Mouse (Mus musculus) spleen, postnatal 36 days (tissue): ENCODE measurements around the gene Ptpro.
"Not testable (repeated sequence)": the region's sequence is repeated elsewhere in the genome, so short reads cannot be mapped to it uniquely, and the experiment has no call there.

Source experiments
- DNase-seq, 2 experiments: peaks; one replicate each; pipeline ENCODE4 v3.0.0; 2022; ENCODE audit warnings: low spot score in 2 of 2, mixed read lengths in 1 of 2

Ptpro gene

DNA sequence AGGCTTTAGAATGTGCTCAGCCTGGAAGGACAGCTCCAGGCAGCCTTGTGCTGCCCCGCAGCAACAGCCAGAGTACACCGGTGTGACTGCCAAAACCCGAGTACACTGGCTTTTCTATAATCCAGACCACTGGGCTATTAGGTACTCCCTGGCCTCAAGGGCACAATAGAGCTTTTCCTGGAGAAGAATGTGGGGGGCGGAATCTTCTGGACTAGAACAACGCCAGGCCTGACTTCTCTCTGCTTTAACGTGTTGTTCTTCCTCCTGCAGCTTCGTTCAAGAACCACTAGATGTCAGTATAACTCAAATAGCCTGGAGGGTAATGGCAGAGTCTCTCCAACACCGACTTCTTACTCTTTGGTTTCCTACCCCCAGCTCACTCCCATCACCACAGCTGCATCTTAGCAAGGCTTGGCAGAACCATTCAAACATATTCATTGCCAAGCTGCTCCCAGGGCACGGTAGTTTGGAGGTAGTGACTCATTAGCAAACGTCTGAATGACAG is 203.5 kb downstream of the Ptpro start:
- peak; percentile 5 to 12 for DNase-seq

DNA sequence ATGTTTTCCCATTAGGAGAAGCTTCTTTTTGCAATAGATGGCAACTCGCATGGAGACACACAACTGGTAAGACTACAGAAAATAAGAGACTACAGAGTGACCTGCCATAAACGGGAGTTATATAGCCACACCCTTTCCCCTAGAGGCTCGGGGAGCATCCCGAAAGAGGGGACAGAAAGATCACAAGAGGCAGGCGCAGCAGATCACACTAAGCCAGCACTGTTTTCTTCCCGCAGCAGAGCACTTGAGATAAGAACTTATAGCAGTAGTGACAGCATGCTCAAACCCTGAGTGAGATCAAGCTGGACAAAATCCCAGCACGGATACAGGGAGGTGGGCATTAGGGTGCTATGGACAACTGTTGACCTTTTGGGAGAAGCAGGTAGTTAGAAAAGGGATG is 203.9 kb downstream of the Ptpro start:
- DNase-seq = no peak

DNA sequence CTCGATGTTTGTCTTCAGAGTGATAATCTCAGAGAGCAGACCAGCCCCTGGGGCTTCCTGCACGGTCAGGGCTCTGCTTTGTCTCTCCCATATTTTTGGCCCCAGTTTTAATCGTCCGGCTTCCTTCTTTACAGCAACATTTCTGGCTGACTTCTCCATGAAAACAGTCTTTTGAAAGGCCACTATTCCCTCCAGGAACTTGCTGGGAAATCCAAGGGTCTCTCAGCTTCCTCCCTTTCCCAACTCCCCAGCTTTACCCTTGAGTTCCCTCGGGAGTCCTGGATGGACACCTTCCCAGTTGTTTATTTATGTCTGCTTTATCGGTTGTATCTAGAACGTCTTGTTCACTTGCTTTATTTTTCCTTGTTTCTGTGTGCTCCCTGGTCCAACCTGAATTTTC is 205.1 kb downstream of the Ptpro start:
- no peak for DNase-seq

DNA sequence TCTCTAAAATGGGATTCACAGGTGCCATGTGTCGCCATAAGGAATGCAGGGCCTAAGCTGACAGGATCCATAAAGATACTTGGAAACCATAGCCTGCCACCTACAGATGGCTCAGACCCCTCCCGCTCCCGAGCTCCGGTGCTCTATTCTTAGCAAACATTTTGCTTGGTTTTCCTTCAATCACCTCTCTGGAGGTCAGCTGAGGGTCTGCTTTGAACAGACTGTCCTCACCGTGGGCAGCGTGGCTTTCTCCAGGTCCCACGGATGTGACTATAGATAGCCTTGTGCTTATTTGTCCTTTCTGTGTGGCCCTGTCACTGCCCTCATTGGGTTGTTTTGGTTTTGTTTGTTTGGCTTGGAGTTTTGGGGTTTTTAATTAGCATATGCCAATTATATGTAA is 206.0 kb downstream of the Ptpro start:
- no peak for DNase-seq

DNA sequence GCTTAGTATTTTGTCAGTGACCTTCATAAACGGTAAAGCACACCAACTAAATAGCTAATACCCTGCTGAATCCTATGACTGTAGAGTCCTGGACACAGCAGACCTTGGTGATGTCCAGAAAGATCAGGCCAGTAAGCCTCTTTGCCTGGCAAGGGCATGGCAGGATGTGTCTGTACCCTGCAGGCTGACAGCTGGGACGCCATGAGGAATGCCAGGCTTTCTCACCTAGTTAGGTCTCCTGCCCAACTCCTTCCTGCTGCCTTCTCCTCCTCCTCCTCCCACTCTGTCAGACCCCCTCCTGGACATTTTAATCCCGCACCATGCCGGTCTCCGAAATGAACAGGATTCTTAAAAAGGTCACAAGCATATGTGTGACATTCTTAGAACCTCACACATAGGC is 211.7 kb downstream of the Ptpro start:
- no peak for DNase-seq

DNA sequence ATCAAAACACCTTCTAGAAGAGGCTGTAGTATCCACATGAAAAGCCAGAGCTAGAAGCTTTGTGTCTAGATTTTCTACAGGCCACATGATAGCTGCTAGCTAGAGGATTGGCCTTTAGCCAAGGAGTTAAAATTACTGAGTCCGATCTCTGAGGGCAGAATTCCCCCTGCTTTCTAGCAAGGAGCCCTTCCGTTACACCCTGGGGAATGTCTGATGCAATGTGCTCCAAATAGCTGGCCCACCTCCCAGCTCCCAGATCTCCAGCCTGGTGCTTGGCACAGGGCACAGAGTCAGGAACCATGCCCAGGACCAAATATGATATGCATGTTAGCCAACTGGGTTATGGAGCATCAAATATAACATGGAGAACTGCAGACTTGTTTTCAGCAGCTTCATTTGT is 213.1 kb downstream of the Ptpro start:
- peak; percentile 4 to 7 for DNase-seq

DNA sequence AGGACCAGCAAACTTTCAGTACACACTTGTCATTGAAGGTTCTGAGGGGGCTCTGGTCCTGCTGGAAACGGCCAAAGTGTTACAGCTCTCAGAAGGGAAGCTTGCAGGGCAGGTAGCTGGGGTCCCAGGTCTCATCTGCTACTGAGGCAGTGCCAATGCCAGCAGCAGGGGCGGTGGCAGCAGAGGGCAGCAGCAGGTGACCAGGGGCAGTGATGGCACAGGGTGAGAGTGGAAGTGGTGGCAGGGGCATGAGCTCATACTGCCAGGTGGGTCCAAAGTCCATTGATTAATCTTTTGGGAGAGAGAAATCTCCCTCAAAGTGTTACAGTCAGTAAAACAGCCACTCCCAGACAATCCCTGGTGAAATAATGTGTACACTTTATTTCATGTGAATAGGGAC is 214.1 kb downstream of the Ptpro start:
- DNase-seq = no peak

DNA sequence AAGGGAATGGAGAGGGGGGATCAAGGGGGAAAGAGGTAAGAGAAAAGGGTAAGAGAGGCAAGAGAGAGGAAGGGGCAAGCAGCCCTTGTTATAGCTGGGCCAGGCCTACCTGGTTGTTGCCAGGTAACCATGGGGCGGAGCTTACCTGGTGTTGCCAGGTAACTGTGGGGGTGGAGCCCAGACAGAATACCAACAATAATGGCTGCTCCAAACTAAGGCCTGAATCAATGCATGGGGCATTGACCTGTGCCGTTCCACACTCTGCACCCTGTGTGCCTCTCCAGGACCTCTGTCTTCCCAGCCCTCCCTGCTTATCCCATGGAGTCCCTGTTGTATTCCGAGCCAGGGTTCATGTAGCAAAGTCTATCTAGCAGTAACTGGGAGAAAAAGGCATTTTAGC is 215.6 kb downstream of the Ptpro start:
- no peak for DNase-seq

DNA sequence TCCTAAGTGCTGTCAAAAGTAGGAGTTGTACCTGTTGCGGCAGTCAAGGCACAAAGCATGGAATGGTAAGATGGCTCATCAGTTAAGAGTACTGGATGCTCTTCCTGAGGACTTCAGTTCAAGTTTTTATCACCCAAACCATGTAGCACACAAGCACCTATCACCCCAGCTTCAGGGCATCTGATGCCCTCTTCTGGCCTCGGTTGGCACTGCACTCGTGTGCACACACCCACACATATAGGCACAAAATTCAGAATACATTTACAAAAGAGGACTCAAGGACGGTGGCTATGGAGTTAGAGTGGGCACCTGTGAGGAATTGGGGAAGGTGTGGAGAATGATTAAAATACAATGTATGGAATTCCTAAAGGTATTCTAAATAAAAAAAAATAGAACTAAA is 217.4 kb downstream of the Ptpro start:
- no peak for DNase-seq

DNA sequence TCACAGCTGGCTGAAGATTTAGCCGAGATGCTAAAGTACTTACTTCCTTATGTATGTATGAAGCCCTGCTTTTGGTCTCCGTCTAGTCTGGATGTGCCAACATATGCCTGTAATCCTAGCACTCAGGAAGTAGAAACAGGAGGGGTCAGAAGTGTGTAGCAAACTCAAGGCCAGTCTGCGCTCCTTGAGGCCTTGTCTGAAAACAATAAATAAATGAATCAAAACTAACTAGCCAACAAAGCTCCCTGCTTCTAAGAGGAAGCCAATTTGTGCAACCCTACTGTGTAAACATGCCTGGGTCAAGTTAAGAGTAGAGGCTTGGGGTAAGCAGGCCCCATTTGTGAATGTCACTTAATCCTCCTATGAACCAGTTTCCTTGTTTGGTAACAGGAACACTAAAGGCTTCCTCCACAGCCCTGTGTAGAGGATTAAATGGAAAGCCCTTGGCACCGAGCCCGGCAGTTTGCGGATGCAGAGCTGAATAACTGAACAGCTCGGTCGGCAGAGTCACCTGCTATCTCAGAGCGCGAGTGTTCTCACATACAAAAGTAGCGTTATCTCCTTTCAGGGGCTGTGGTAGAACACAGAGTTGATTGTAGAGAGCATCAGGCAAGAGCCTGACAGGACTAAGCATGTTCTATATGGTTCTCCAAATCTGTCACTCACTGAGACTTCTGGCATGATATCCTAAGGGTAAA is 218.9 kb downstream of the Ptpro start:
- peak; percentile 53 to 58 for DNase-seq

DNA sequence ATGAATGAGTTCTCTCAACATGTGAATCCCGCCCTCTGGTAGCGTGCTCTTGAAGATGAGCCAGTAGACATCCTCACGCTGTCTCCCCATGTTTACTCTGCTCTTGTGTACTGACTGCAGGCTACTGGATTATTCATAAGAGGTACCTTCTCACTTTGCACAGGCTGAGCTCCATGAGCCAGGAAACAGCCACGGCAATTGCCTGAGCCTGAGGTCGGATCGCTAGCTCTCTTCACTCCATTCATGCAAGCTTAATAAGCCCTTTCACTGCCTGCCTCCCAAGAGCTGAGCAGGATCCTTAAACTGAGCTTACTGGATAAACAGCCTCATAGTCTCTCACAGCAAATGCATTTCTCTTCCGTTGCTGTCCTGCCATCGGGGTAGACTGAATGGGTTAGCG is 220.0 kb downstream of the Ptpro start:
- no peak for DNase-seq

DNA sequence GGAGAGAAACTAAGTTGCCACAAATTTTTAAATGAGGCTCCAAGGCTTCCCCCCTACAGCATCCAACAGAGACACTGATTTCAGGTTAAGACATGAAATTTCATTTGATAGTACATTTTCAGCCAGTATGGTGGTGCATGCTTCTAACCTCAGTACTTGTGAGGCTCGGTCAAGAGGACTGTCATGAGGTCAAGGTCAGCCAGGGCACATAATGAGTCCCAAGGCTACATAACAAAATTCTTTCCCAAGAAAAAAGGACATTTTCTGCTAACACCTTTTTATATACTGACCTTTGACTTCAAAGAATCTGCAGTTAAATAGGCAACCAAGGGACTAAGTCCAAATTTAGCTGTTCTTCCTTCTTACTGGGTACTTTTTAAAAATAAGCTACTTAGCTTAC is 221.3 kb downstream of the Ptpro start:
- no peak for DNase-seq

DNA sequence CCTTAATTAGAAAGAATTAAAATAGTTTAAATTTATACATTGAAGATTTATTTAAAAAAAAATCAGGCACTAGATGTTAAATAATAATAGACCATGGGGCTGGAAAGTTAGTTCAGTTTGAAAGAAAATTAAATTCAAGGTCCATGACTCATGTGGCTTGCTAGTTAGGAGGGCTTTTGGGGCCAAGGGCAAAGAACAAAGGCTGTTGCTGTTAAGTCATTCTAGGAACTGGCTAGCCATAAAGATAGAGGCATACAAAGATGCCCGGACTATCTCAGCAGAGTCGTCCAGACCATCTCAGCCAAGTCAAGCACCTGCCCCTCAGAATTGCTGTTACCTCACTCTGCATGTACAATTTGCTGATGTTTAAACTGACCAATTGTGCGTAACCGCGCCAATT is 223.6 kb downstream of the Ptpro start:
- DNase-seq = not testable (repeated sequence)

DNA sequence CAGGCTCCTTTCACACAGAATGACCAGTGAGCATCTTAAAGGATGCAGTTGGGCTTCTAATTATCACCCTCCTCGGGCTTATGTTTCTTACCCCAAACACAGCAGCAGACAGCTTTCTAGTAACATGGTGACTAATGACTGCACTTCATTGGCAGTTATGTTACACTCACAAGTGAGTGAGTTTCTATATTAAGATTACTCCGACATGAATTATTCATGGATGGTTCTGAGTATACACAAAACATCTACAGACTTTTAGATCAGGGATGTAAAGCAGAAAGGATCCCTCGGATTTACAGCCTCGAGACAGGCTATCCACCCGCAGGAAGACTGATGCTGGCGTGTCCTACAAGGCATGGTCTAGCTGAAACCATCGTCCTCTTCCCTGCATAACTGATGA is 230.8 kb downstream of the Ptpro start:
- DNase-seq = no peak

DNA sequence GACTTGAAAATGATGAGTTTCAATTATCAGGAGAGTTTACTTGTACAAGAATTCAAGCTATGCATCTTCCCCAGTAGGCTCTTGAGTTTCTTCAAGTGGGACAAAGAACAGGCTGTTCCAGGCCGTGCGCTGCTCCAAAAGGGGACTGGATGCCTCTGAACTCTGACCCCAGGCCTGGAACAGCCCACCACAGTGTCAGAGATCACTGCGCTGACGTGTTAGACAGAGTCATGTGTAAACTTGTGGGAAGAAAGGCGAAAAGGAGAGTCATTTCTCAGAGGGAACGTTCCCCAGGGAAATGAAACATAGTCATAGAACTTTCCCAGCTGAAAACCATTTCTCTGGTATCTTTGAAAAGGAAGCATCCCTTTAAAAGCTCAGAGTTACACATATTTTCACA is 235.3 kb downstream of the Ptpro start:
- peak in 1 of 2 experiments; percentile 6 for DNase-seq

DNA sequence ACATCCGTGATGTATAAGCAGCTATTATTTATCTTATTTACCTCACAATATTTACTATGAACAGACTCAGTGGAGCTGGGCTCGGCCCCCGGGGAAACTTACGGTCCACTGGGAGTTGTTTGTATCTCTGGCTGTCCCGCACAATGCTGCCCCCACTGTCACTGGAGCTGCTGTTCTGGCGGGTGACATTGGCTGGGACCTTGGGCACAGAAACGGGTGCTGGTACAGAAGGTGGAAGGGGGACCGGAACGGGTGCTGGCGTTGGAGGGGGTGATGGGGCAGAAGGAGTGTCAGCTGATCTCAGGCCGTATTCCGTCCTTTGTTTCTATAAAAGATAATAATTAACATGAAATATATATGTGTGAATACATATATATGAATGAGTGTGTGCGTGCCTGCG is 238.0 kb downstream of the Ptpro start:
- DNase-seq = no peak

DNA sequence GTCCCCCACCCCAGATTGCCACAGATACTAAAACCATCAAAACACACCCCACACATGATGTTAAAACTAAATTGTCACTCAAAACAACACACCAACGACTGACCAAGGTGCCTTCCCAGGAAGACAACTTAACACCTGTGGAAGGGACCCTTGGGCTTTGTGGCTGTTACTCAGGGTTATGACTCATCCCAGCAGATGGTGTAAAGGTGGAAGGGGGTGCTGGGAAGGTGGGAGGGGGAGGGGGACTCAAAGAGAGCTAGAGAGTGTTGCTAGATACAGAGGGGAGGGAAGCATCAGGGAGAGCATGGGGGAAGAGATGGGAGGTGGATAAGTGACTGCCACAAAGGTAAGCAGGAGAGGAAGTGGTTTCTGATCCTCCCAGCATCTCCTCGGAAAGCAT is 239.5 kb downstream of the Ptpro start:
- DNase-seq = no peak

DNA sequence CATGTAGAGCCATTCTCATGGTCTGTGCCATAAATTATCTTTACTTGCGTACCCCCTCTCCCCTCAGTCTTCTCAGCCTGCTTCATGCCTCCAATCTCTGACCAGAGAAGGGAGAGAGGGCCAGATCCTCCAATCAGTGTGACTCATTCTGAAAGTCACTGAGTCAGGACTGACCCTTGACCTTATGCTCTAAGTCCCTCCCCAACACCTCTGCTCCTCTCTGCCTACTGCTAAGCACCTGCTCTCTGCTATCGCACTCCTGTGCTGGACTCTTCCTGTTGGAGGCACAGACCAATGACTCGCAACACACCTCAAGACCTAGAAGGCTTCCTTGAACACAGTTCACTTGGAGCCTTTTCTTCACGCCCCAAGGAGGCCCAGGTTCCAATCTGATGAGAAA is 240.5 kb downstream of the Ptpro start:
- no peak for DNase-seq

DNA sequence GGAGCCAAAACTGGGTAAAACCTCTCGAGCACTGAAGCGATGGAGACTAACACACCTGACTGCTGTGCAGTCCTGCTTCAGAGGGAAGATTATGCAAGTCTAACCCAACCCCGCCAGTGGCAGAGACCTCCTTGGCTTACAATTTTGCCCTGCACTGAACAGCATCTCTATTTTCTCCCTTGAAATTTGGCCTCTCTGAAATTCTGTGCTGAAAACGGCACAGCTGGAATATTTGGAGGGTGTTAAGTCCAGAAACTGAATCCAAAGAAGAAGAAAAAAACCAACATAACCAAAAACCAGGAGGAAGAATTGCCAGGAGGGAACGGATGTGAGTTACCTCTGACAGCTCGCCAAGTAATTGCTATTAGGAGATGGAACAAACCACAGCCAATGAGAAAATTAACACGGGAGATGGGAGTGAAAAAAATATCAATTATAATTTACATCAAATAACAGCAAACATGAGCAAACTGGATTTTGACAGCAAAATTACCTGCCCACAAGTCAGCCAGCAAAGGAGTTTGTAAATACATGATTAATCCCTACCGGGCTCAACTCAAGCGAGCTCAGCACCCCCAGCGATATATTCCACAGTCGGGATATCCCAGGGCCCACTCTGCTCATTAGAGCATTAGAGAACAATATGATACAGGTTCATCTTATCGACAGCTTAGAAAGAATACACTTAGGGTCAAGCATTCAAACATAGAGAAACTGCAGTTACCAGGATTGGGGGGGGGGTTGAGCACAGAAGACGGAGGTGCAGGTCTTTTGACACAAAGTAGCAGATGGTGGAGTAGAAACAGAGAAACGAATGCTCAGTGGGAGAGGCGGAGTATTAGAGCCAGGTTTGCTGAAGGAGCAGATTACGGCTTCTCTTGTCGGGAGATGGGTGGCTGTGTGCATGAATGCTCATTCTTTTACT is 241.4 kb downstream of the Ptpro start:
- no peak for DNase-seq

DNA sequence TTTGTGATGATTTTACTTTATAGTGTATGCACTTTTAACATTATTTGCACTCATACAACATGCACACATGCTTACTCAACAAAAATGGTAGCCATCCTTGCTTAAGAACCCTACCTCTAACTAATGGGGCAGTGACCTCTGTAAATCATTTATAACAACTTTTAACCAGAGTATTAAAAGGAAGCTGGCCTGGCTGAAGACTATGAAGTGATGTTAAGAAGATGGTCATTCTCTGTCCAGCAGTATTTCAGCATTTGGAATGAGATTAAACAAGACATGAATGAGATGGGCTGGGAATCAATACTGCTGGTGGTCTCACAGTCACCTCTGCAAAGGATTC is 242.0 kb downstream of the Ptpro start:
- no peak for DNase-seq

DNA sequence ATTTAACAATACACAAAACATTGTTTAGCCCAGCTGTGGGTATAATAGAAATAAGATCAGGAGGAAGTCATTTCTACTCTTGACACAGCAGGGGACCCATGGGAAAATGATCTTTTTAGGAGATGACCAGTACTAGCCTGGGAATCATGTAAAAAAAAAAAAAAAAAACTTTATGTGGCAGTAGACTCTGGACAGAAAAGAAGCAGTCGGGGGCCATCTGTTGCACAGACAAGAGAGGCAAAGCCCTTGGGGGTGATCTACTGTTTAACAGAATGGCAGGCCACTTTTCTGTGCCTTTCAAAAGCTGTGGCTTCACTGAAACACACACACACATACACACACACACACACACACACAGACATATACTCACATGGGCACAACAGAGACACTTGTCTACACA is 242.7 kb downstream of the Ptpro start:
- no peak for DNase-seq

DNA sequence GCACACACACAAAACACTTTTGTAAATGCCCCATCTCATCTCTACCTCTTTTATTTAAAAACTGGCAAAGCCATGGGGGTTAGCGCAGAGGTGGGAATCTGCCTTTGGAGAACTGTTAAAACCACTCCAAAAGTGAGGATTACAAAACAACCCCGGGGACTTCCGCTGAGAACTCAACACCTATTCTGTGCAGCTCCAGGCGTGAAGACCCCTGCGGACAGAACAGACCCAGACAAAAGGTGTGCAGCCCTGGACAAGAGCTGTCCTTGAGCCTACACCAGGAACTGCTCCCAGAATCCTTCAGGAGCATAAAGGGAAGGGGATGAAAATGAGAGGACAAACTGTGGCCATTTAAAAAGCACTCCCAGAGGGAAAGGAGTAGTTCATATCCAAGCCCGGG is 243.1 kb downstream of the Ptpro start:
- DNase-seq = no peak

DNA sequence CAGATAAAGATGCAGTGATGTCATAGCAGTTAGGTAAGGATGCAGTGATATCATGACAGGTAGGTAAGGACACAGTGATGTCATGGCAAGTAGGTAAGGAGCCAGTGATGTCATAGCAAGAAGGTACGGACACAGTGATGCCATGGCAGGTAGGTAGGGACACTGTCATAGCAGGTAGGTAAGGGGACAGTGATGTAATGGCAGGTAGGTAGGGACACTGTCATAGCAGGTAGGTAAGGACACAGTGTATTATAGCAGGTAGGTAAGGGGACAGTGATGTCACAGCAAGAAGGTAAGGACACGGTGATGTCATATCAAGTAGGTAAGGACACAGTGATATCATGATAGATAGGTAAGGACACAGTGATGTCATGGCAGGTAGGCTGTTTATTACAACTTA is 244.4 kb downstream of the Ptpro start:
- DNase-seq = no peak
